Mouse (Mus musculus) heart, postnatal 0 days (tissue): Measurements from ENCODE around the gene Ins2. TPM values are rescaled to one million over a fixed set of nuclear protein-coding genes. Genes with fewer than 3 reads are reported as not detected.

Source experiments
- ATAC-seq: fragments of 200-750 bp; cut with Nextera tagmentation; 2 replicates; pipeline ENCODE4 v1.8.0; 2017; ENCODE audit warnings: low read depth, moderate number of reproducible peaks, moderate library complexity; ENCODE audit not compliant: insufficient read depth
- DNase-seq: peaks from one replicate; pipeline ENCODE4 v3.0.0-alpha.2; 2016; ENCODE audit warnings: low spot score
- H3K27ac ChIP-seq: fragments of 300-500 bp; sonication (generic); 2 replicates; pipeline ENCODE4 v1.5.1; 2014; ENCODE audit warnings: low read depth, mild to moderate bottlenecking
- H3K27me3 ChIP-seq: fragments of 300-500 bp; sonication (generic); 2 replicates; pipeline ENCODE4 v1.6.1; 2014; ENCODE audit warnings: low read length, mixed read lengths; ENCODE audit not compliant: control insufficient read depth, insufficient read depth
- H3K36me3 ChIP-seq: fragments of 300-500 bp; sonication (generic); replicated peaks from 2 replicates; pipeline ENCODE4 v1.6.1; 2014; ENCODE audit warnings: low read length, mixed read lengths; ENCODE audit not compliant: control insufficient read depth, insufficient read depth
- H3K4me1 ChIP-seq: fragments of 300-500 bp; sonication (generic); 2 replicates; pipeline ENCODE4 v1.6.1; 2014; ENCODE audit warnings: antibody characterized with exemption; ENCODE audit not compliant: control insufficient read depth, insufficient read depth
- H3K4me2 ChIP-seq: fragments of 300-500 bp; sonication (generic); 2 replicates; pipeline ENCODE4 v1.6.1; 2014; ENCODE audit warnings: low read depth, mild to moderate bottlenecking, low read length, moderate library complexity
- H3K4me3 ChIP-seq: fragments of 300-500 bp; sonication (generic); 2 replicates; pipeline ENCODE4 v1.5.1; 2014; ENCODE audit warnings: low read depth, low read length
- H3K9ac ChIP-seq: fragments of 300-500 bp; sonication (generic); replicated peaks from 2 replicates; pipeline ENCODE4 v1.6.1; 2014; ENCODE audit warnings: low read depth, low read length, mixed read lengths
- H3K9me3 ChIP-seq: fragments of 300-500 bp; sonication (generic); replicated peaks from 2 replicates; pipeline ENCODE4 v1.6.1; 2016; ENCODE audit warnings: low read length; ENCODE audit not compliant: control insufficient read depth
- CTCF ChIP-seq: IDR thresholded peaks from 2 replicates; pipeline ENCODE4 v1.5.1; 2016; ENCODE audit warnings: antibody characterized with exemption, control low read depth, low read depth
- EP300 ChIP-seq: IDR thresholded peaks from 2 replicates; pipeline ENCODE4 v1.6.1; 2016; ENCODE audit warnings: antibody characterized with exemption, low read depth
- WGBS: fragments of 180-500 bp; shearing (Covaris S2); extraction: QIAGEN DNeasy Blood & Tissue Kit; methylation state at CpG from one replicate; pipeline ENCODE4 v1.1.7; 2014; 5-methylcytosine and 5-hydroxymethylcytosine counted together
- polyA plus RNA-seq: library from polyadenylated mRNA; unstranded; fragments of >200 nt; fragmentation: Nextera tagmentation; extraction: Ambion mirVana; gene quantifications from 2 replicates; pipeline ENCODE4 v1.2.1, GENCODE M21; 2015
- total RNA-seq: library from RNA; depleted of rRNA; stranded (reverse); fragments of >200 nt; gene quantifications from 2 replicates; pipeline ENCODE4 v1.2.3, GENCODE M21; 2014; ENCODE audit warnings: low replicate concordance; rRNA removed

The Ins2 gene
- total RNA-seq (not detected in 2 replicates), polyA plus RNA-seq (0.85 TPM in 1 of 2 replicates, not detected in the other)

- H3K27ac ChIP-seq: no peak within 1 kb of the TSS
- no peaks in the 10 kb centered on the region for H3K27me3 ChIP-seq
- no peak for DNase-seq
- ATAC-seq: no peak
- H3K36me3 ChIP-seq: no peaks in the 10 kb centered on the region
- no peaks in the 10 kb centered on the region for H3K4me1 ChIP-seq
- TF ChIP-seq CTCF: no peak
- no peak within 1 kb of the TSS for H3K4me2 ChIP-seq
- H3K4me3 ChIP-seq: no peak within 1 kb of the TSS
- H3K9ac ChIP-seq: no peak within 1 kb of the TSS
- no peaks in the 10 kb centered on the region for H3K9me3 ChIP-seq
- 59% methylated on average over 1 of the region's 1 CpGs for WGBS
Measured at GRCm38 (mm10) chr7:142743281-142743680, at the start of gene Ins2. Gene Ins2 (minus strand): TSS chr7:142743381.

- no peak overlapping the region for H3K27ac ChIP-seq
- no peak for ATAC-seq
- no peak for DNase-seq
- WGBS: 60% methylated on average over 1 of the region's 1 CpGs
- no peaks in the 10 kb centered on the region for H3K27me3 ChIP-seq
- H3K4me2 ChIP-seq: no peak overlapping the region
- H3K9ac ChIP-seq: no peak overlapping the region
- no peaks in the 10 kb centered on the region for H3K36me3 ChIP-seq
- no peaks in the 10 kb centered on the region for H3K9me3 ChIP-seq
- TF ChIP-seq CTCF: no peak
- no peak for TF ChIP-seq EP300
- H3K4me1 ChIP-seq: no peaks in the 10 kb centered on the region
- H3K4me3 ChIP-seq: no peak overlapping the region
Measured at GRCm38 (mm10) chr7:142792650-142793275, 49.6 kb upstream of the Ins2 start.

- H3K36me3 ChIP-seq: no peaks in the 10 kb centered on the region
- WGBS: 69% methylated on average over 9 of the region's 9 CpGs
- no peak overlapping the region for H3K4me3 ChIP-seq
- no peak overlapping the region for H3K4me2 ChIP-seq
- no peak overlapping the region for H3K27ac ChIP-seq
- no peak for DNase-seq
- H3K27me3 ChIP-seq: no peaks in the 10 kb centered on the region
- no peak for ATAC-seq
- no peak overlapping the region for H3K9ac ChIP-seq
- H3K4me1 ChIP-seq: no peaks in the 10 kb centered on the region
- H3K9me3 ChIP-seq: no peaks in the 10 kb centered on the region
- TF ChIP-seq EP300 (no peak), CTCF (no peak)
Measured at GRCm38 (mm10) chr7:142789667-142790066, 46.5 kb upstream of the Ins2 start.

GRCm38 (mm10) chr7:142737772-142738171 lies 5.4 kb downstream of the Ins2 start:
- Histone ChIP-seq H3K27ac (no peak overlapping the region), H3K27me3 (no peaks in the 10 kb centered on the region), H3K9ac (no peak overlapping the region), H3K9me3 (no peaks in the 10 kb centered on the region), H3K4me3 (no peak overlapping the region), H3K4me2 (no peak overlapping the region), H3K4me1 (no peaks in the 10 kb centered on the region), H3K36me3 (no peaks in the 10 kb centered on the region)
- TF ChIP-seq CTCF (peak; percentile 70), EP300 (no peak)
- WGBS: 7% methylated on average over 3 of the region's 3 CpGs
- ATAC-seq (no peak), DNase-seq (peak; percentile 43)

- no peaks in the 10 kb centered on the region for H3K36me3 ChIP-seq
- peak; percentile 54 for DNase-seq
- TF ChIP-seq CTCF (peak; percentile 82), EP300 (no peak)
- no peaks in the 10 kb centered on the region for H3K27me3 ChIP-seq
- no peaks in the 10 kb centered on the region for H3K4me1 ChIP-seq
- ATAC-seq: no peak
- WGBS: 60% methylated on average over 1 of the region's 1 CpGs
- no peak overlapping the region for H3K27ac ChIP-seq
- no peak overlapping the region for H3K4me2 ChIP-seq
- H3K9ac ChIP-seq: no peak overlapping the region
- H3K9me3 ChIP-seq: no peaks in the 10 kb centered on the region
- H3K4me3 ChIP-seq: no peak overlapping the region
Measured at GRCm38 (mm10) chr7:142736943-142737490, 6.2 kb downstream of the Ins2 start.

GRCm38 (mm10) chr7:142725973-142726372 lies 17.2 kb downstream of the Ins2 start:
- H3K9ac ChIP-seq: no peak overlapping the region
- H3K27ac ChIP-seq: no peak overlapping the region
- H3K27me3 ChIP-seq: no peaks in the 10 kb centered on the region
- no peaks in the 10 kb centered on the region for H3K36me3 ChIP-seq
- TF ChIP-seq EP300: no peak
- peak; percentile 46 for TF ChIP-seq CTCF
- no peak overlapping the region for H3K4me2 ChIP-seq
- H3K4me1 ChIP-seq: no peaks in the 10 kb centered on the region
- H3K9me3 ChIP-seq: no peaks in the 10 kb centered on the region
- DNase-seq (no peak), ATAC-seq (no peak)
- WGBS: 53% methylated on average over 3 of the region's 3 CpGs
- H3K4me3 ChIP-seq: no peak overlapping the region
